Mouse (Mus musculus) liver, embryonic 14.5 days (tissue): ENCODE results near the gene Vars. TPM values are rescaled to one million over a fixed set of nuclear protein-coding genes. Genes with fewer than 3 reads are reported as not detected.
"Not testable (repeated sequence)": the region's sequence is repeated elsewhere in the genome, so short reads cannot be mapped to it uniquely, and the experiment has no call there.

Experiments used
- ATAC-seq: fragments of 200-750 bp; cut with Nextera tagmentation; 2 replicates; pipeline ENCODE4 v1.8.0; 2017; ENCODE audit warnings: moderate number of reproducible peaks, mild to moderate bottlenecking, moderate library complexity; ENCODE audit not compliant: insufficient read depth
- DNase-seq, 3 experiments: peaks; one replicate each; pipeline ENCODE4 v3.0.0-alpha.2; 2012 to 2013; ENCODE audit warnings: low read depth in 3 of 3, low spot score in 3 of 3
- H3K27ac ChIP-seq: fragments of 300-500 bp; sonication (generic); 2 replicates; pipeline ENCODE4 v1.5.1; 2014; ENCODE audit warnings: moderate library complexity, mild to moderate bottlenecking, control low read depth, inconsistent platforms
- H3K27me3 ChIP-seq: fragments of 300-500 bp; sonication (generic); 2 replicates; pipeline ENCODE4 v1.6.1; 2014; ENCODE audit warnings: mild to moderate bottlenecking, low read length, moderate library complexity; ENCODE audit not compliant: control insufficient read depth, insufficient read depth
- H3K36me3 ChIP-seq: fragments of 300-500 bp; sonication (generic); replicated peaks from 2 replicates; pipeline ENCODE4 v1.6.1; 2014; ENCODE audit warnings: low read depth; ENCODE audit not compliant: control insufficient read depth, insufficient read depth
- H3K4me1 ChIP-seq, 2 experiments: fragments of 200-500 bp in 1 of 2; fragments of 300-500 bp in 1 of 2; sonication (generic) in 1 of 2; replicated peaks; 2 replicates each; pipeline ENCODE4 v1.6.1; 2012 to 2014; ENCODE audit warnings: antibody characterized with exemption in 1 of 2, inconsistent platforms in 1 of 2, low read length in 1 of 2; ENCODE audit not compliant: control insufficient read depth in 2 of 2, insufficient read depth in 2 of 2
- H3K4me2 ChIP-seq: fragments of 300-500 bp; sonication (generic); 2 replicates; pipeline ENCODE4 v1.6.1; 2014; ENCODE audit warnings: low read depth, mild to moderate bottlenecking, control low read depth, moderate library complexity
- H3K4me3 ChIP-seq, 2 experiments: fragments of 200-500 bp in 1 of 2; fragments of 300-500 bp in 1 of 2; sonication (generic) in 1 of 2; 2 replicates each; pipeline ENCODE4 v1.5.1; 2012 to 2014; ENCODE audit warnings: low read depth in 2 of 2, low read length in 2 of 2, mild to moderate bottlenecking in 2 of 2, control low read depth in 1 of 2, inconsistent platforms in 1 of 2, moderate library complexity in 1 of 2; ENCODE audit not compliant: insufficient read depth in 1 of 2
- H3K9ac ChIP-seq: fragments of 300-500 bp; sonication (generic); replicated peaks from 2 replicates; pipeline ENCODE4 v1.6.1; 2014; ENCODE audit warnings: mild to moderate bottlenecking, control low read depth, moderate library complexity
- H3K9me3 ChIP-seq: fragments of 300-500 bp; sonication (generic); 2 replicates; pipeline ENCODE4 v1.6.1; 2016; ENCODE audit warnings: low read length, mixed read lengths; ENCODE audit not compliant: control insufficient read depth
- CTCF ChIP-seq: IDR thresholded peaks from 2 replicates; pipeline ENCODE4 v1.5.1; 2016; ENCODE audit warnings: antibody characterized with exemption, low read depth, control low read depth
- EP300 ChIP-seq: IDR thresholded peaks from 2 replicates; pipeline ENCODE4 v1.6.1; 2016; ENCODE audit warnings: antibody characterized with exemption, low read depth
- WGBS: fragments of 180-500 bp; shearing (Covaris S2); extraction: QIAGEN DNeasy Blood & Tissue Kit; methylation state at CpG from one replicate; pipeline ENCODE4 v1.1.7; 2014; ENCODE audit not compliant: insufficient replicate concordance; 5-methylcytosine and 5-hydroxymethylcytosine counted together
- polyA plus RNA-seq, 2 experiments: library from polyadenylated mRNA; depleted of rRNA in 1 of 2; stranded (reverse) in 1 of 2; unstranded in 1 of 2; fragments of >200 nt; fragmentation: Nextera tagmentation in 1 of 2; extraction: Ambion mirVana in 1 of 2; gene quantifications; 2 replicates each; pipeline versions ENCODE4 v1.2.1 to v1.2.3; 2012 to 2014

Vars gene
- polyA plus RNA-seq, 2 experiments: 61.7 to 67.6 TPM

GRCm38 (mm10) chr17:34965627-34966026 is 35.2 kb upstream of the Vars start:
- Histone ChIP-seq H3K36me3 (no peaks in the 10 kb centered on the region), H3K4me1 (no peaks in the 10 kb centered on the region), H3K9me3 (no peaks in the 10 kb centered on the region), H3K9ac (no peak overlapping the region), H3K4me2 (no peak overlapping the region), H3K4me3 (no peak overlapping the region), H3K27ac (no peak overlapping the region), H3K27me3 (peaks cover 32% of the 10 kb centered on the region)
- TF ChIP-seq CTCF (no peak), EP300 (no peak)
- DNase-seq (no peak), ATAC-seq (no peak)
- WGBS: 37% methylated on average over 5 of the region's 5 CpGs

GRCm38 (mm10) chr17:34969822-34970221 is 31.0 kb upstream of the Vars start, which contains the start of gene Gm20481:
Gene Gm20481 (plus strand): TSS chr17:34969912.
- H3K36me3 ChIP-seq, H3K4me3 ChIP-seq, DNase-seq, H3K27ac ChIP-seq, H3K9ac ChIP-seq, H3K4me1 ChIP-seq, H3K4me2 ChIP-seq, ATAC-seq, H3K9me3 ChIP-seq: not testable (repeated sequence)
- H3K27me3 ChIP-seq: peaks cover 26% of the 10 kb centered on the region
- 49% methylated on average over 7 of the region's 11 CpGs for WGBS

- DNase-seq, H3K9ac ChIP-seq, H3K4me3 ChIP-seq, H3K4me1 ChIP-seq, ATAC-seq, H3K27ac ChIP-seq, H3K36me3 ChIP-seq, H3K9me3 ChIP-seq, H3K4me2 ChIP-seq: not testable (repeated sequence)
- WGBS: 33% methylated on average over 24 of the region's 37 CpGs
- H3K27me3 ChIP-seq: peaks cover 26% of the 10 kb centered on the region
Measured at GRCm38 (mm10) chr17:34970850-34971249, 29.9 kb upstream of the Vars start.

GRCm38 (mm10) chr17:34971694-34972068 is 29.1 kb upstream of the Vars start:
- WGBS: 1% methylated on average over 21 of the region's 43 CpGs
- Histone ChIP-seq H3K4me2 (peak overlapping the region; percentile 72; the same call in 1 of the 2 replicates), H3K4me3 (peak overlapping the region in 1 of 2 experiments; percentile 25; a peak in 1 of 4 replicates), H3K27me3 (peaks cover 26% of the 10 kb centered on the region)
- H3K36me3 ChIP-seq, H3K4me1 ChIP-seq, H3K9me3 ChIP-seq, H3K9ac ChIP-seq, H3K27ac ChIP-seq, DNase-seq: not testable (repeated sequence)
- peak; percentile 39; the same call in 1 of the 2 replicates for ATAC-seq

- Histone ChIP-seq H3K4me3 (peak within 1 kb of the TSS; percentile 35 to 39), H3K27me3 (peaks cover 26% of the 10 kb centered on the region), H3K4me2 (peak within 1 kb of the TSS; percentile 72)
- H3K36me3 ChIP-seq, H3K4me1 ChIP-seq, H3K9me3 ChIP-seq, H3K9ac ChIP-seq, H3K27ac ChIP-seq: not testable (repeated sequence)
- DNase-seq: peak in 1 of 3 experiments; percentile 60
- ATAC-seq: peak; percentile 91
- WGBS: under 1% methylated on average over 30 of the region's 33 CpGs
Measured at GRCm38 (mm10) chr17:34972069-34972749, 28.6 kb upstream of the Vars start, which contains the start of the genes Hspa1a and Hspa1l. Gene Hspa1a (minus strand): TSS chr17:34972156. Gene Hspa1l (plus strand): TSS chr17:34972703.
